23 mouse cellular contexts compared by ENCODE assay signal in the genomic region with DNA sequence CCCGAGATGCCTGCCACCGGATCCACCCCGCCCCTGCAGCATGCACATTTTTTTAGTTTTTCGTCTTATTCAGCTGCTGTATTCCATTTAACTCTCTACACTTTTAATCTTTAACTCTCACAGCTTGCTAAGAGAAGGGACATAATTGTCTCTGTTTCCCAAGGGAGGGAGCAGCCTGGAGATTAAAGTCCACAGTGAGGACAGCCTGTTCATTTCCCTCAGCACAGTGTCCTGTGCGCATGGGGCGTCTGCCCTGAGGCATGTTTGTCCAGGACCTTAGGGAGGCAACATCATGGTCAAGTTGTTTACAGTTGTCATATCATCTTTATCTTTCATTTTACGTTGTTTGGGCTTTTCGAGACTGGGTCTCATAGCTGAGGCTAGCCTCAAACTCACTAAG. TPM values are rescaled to one million over a fixed set of nuclear protein-coding genes. Genes with fewer than 3 reads are reported as not detected.
A peak's percentile ranks its signal among the peaks of the same experiment; 100 is the strongest.
DNase-seq lines count a peak whose midpoint lies in the region; ATAC-seq and TF ChIP-seq lines count a peak whose summit lies in the region.
"Had no signal": no experiment of that assay in that cellular context is flagged by ENCODE, and none has a peak within 500 bp of the region (broad histone marks: within the 10 kb centered on the region; RNA-seq: fewer than 3 reads in every experiment).

No protein-coding gene starts in this region.

- no peaks in the 10 kb centered on the region for H3K27me3 ChIP-seq in liver, embryonic 13.5 days
- no peaks in the 10 kb centered on the region for H3K27me3 ChIP-seq in liver, embryonic 11.5 days (replicated peaks; ENCODE audit: control insufficient read depth, insufficient read depth, low read length)
- no peaks in the 10 kb centered on the region for H3K27me3 ChIP-seq in kidney, adult 2 months (replicated peaks; ENCODE audit: control insufficient read depth, insufficient read depth, low read length)
- no peaks in the 10 kb centered on the region for H3K27me3 ChIP-seq in small intestine, adult 2 months (ENCODE audit: control insufficient read depth, insufficient read depth, low read length)
- H3K27me3 ChIP-seq: hindbrain, embryonic 12.5 days; midbrain, embryonic 12.5 days; neural tube, embryonic 15.5 days had no signal

- no peak overlapping the region for H3K4me2 ChIP-seq in liver, embryonic 13.5 days
- no peak overlapping the region for H3K4me2 ChIP-seq in liver, embryonic 11.5 days
- H3K4me2 ChIP-seq: hindbrain, embryonic 12.5 days; midbrain, embryonic 12.5 days; neural tube, embryonic 15.5 days had no signal

- H3K4me1 ChIP-seq in liver, embryonic 13.5 days (replicated peaks): peaks cover 98% of the 10 kb centered on the region
- peaks cover 54% of the 10 kb centered on the region for H3K4me1 ChIP-seq in liver, embryonic 11.5 days (replicated peaks; ENCODE audit: control insufficient read depth, insufficient read depth, low read length)
- H3K4me1 ChIP-seq in kidney, adult 2 months (ENCODE audit: control insufficient read depth, insufficient read depth, low read length): peaks cover 32% of the 10 kb centered on the region
- peaks cover 53% of the 10 kb centered on the region for H3K4me1 ChIP-seq in small intestine, adult 2 months (ENCODE audit: control insufficient read depth, insufficient read depth, insufficient read length, low read length)

- no peak for TF ChIP-seq CTCF in kidney, adult 2 months (conservative IDR thresholded peaks at IDR 0.05; ENCODE audit: insufficient read depth, insufficient read length, low read depth, low read length)
- TF ChIP-seq CTCF in small intestine, adult 2 months (IDR thresholded peaks at IDR 0.05; ENCODE audit: extremely low read depth, insufficient read length, insufficient replicate concordance, low read depth, low read length): no peak

- no peak for DNase-seq in liver, embryonic 13.5 days
- no peak for DNase-seq in liver, embryonic 11.5 days (ENCODE audit: low spot score)
- peak; percentile 91 for DNase-seq in kidney, adult 2 months
- DNase-seq in kidney, postnatal 10 days: peak; percentile 51
- no peak for DNase-seq in layer of hippocampus, postnatal 10 days (ENCODE audit: low spot score in 2 of 2)
- no peak for DNase-seq in adrenal gland, postnatal 4 days (ENCODE audit: low spot score in 2 of 2)
- no peak for DNase-seq in left cerebral cortex, adult 9 months (ENCODE audit: low spot score in 2 of 2)
- DNase-seq: adrenal gland, postnatal 14 days; cerebellum, adult 9-11 months; gastrocnemius, postnatal 14 days; heart, adult 18-20 months; lung, postnatal 14 days; thymus, postnatal 25 days had no signal

- peak overlapping the region; percentile 5 for H3K27ac ChIP-seq in liver, embryonic 13.5 days
- no peak overlapping the region for H3K27ac ChIP-seq in liver, embryonic 11.5 days (ENCODE audit: low read depth, low read length)
- H3K27ac ChIP-seq in kidney, adult 2 months (ENCODE audit: insufficient read depth, low read depth, low read length): peak overlapping the region; percentile 94
- peak overlapping the region; percentile 96 for H3K27ac ChIP-seq in small intestine, adult 2 months (ENCODE audit: insufficient read depth, low read depth, low read length)
- H3K27ac ChIP-seq: embryonic facial prominence, embryonic 10.5 days; forebrain, embryonic 10.5 days; hindbrain, embryonic 12.5 days; limb, embryonic 10.5 days; liver, embryonic 14.5 days; midbrain, embryonic 12.5 days; neural tube, embryonic 15.5 days had no signal

- no peaks in the 10 kb centered on the region for H3K9me3 ChIP-seq in liver, embryonic 13.5 days (replicated peaks)
- H3K9me3 ChIP-seq in liver, embryonic 11.5 days (ENCODE audit: control insufficient read depth, low read length): no peaks in the 10 kb centered on the region
- H3K9me3 ChIP-seq: embryonic facial prominence, embryonic 10.5 days; forebrain, embryonic 10.5 days; hindbrain, embryonic 12.5 days; limb, embryonic 10.5 days; midbrain, embryonic 12.5 days; neural tube, embryonic 15.5 days had no signal

- peak; percentile 43 for TF ChIP-seq POLR2A in kidney, adult 2 months (IDR thresholded peaks at IDR 0.05; ENCODE audit: low read depth, low read length)
- TF ChIP-seq POLR2A in small intestine, adult 2 months (IDR thresholded peaks at IDR 0.05; ENCODE audit: low read depth, low read length): no peak

- WGBS in liver, embryonic 13.5 days (ENCODE audit: insufficient replicate concordance): 84% methylated on average over 8 of the region's 8 CpGs
- WGBS in liver, embryonic 11.5 days: 81% methylated on average over 8 of the region's 8 CpGs
- WGBS in kidney, adult 2 months: 61% methylated on average over 8 of the region's 8 CpGs
- 28% methylated on average over 8 of the region's 8 CpGs for WGBS in small intestine, adult 2 months

- no peak overlapping the region for H3K4me3 ChIP-seq in liver, embryonic 13.5 days (replicated peaks)
- no peak overlapping the region for H3K4me3 ChIP-seq in liver, embryonic 11.5 days (ENCODE audit: low read depth, low read length)
- no peak overlapping the region for H3K4me3 ChIP-seq in kidney, adult 2 months (ENCODE audit: insufficient read depth, low read depth, low read length)
- no peak overlapping the region; the same call in 1 of the 2 replicates for H3K4me3 ChIP-seq in small intestine, adult 2 months (ENCODE audit: low read depth, low read length)
- H3K4me3 ChIP-seq: embryonic facial prominence, embryonic 10.5 days; forebrain, embryonic 10.5 days; hindbrain, embryonic 12.5 days; limb, embryonic 10.5 days; midbrain, embryonic 12.5 days; neural tube, embryonic 15.5 days had no signal

- H3K9ac ChIP-seq in liver, embryonic 13.5 days: no peak overlapping the region
- no peak overlapping the region for H3K9ac ChIP-seq in liver, embryonic 11.5 days (ENCODE audit: low read depth, low read length)
- H3K9ac ChIP-seq: hindbrain, embryonic 12.5 days; liver, embryonic 14.5 days; midbrain, embryonic 12.5 days; neural tube, embryonic 15.5 days had no signal

- H3K36me3 ChIP-seq in liver, embryonic 13.5 days: 0 out of 2 replicates have a peak, but pooled peaks cover 4% of the 10 kb centered on the region
- no peaks in the 10 kb centered on the region for H3K36me3 ChIP-seq in liver, embryonic 11.5 days (ENCODE audit: control insufficient read depth, insufficient read depth, low read length)
- H3K36me3 ChIP-seq in kidney, adult 2 months (ENCODE audit: control insufficient read depth, insufficient read depth, low read length): no peaks in the 10 kb centered on the region
- H3K36me3 ChIP-seq in small intestine, adult 2 months (ENCODE audit: control insufficient read depth, insufficient read depth, low read length): no peaks in the 10 kb centered on the region
- H3K36me3 ChIP-seq: embryonic facial prominence, embryonic 10.5 days; forebrain, embryonic 10.5 days; hindbrain, embryonic 12.5 days; limb, embryonic 10.5 days; midbrain, embryonic 12.5 days; neural tube, embryonic 15.5 days had no signal

- ATAC-seq in liver, embryonic 13.5 days (ENCODE audit: low read depth): no peak
- ATAC-seq in liver, embryonic 11.5 days (replicated peaks; ENCODE audit: low FRiP score): no peak
- ATAC-seq: CD4-positive, CD25-positive, alpha-beta regulatory T cell, adult 4 months; forebrain, embryonic 16.5 days had no signal

RNA-seq across cellular contexts. Expression of gene Tk1, which starts 8.2 kb away (rescaled TPM):
- 150 TPM in 2 replicates for polyA plus RNA-seq in liver, embryonic 13.5 days (2015; fragmentation: Nextera tagmentation; extraction: Ambion mirVana)
- polyA plus RNA-seq in liver, embryonic 11.5 days (2014; fragmentation: Nextera tagmentation; extraction: Ambion mirVana): 185 and 192 TPM in 2 replicates
- polyA plus RNA-seq in kidney, adult 2 months (2012; rRNA removed): 15.5 and 15.8 TPM in 2 replicates
- 22.8 and 52.2 TPM in 2 replicates for polyA plus RNA-seq in small intestine, adult 2 months (2012; rRNA removed)
- 1 to 10 TPM; 5.4 TPM for total RNA-seq in layer of hippocampus, postnatal 10 days (2021)
- 10 to 100 TPM; 78.3 to 82.1 TPM for total RNA-seq in adrenal gland, postnatal 4 days (2021)

RNA-seq across cellular contexts. Expression of gene Afmid, which starts 8.4 kb away (rescaled TPM):
- 7.8 and 8.8 TPM in 2 replicates for polyA plus RNA-seq in liver, embryonic 13.5 days (2015; fragmentation: Nextera tagmentation; extraction: Ambion mirVana)
- polyA plus RNA-seq in liver, embryonic 11.5 days (2014; fragmentation: Nextera tagmentation; extraction: Ambion mirVana): 8.4 and 11.1 TPM in 2 replicates
- polyA plus RNA-seq in kidney, adult 2 months (2012; rRNA removed): 85.6 and 89.7 TPM in 2 replicates
- 4.3 and 11.1 TPM in 2 replicates for polyA plus RNA-seq in small intestine, adult 2 months (2012; rRNA removed)
- 1 to 10 TPM; 5.6 to 7.3 TPM for total RNA-seq in layer of hippocampus, postnatal 10 days (2021)
- 10 to 100 TPM; 18.1 to 21.7 TPM for total RNA-seq in adrenal gland, postnatal 4 days (2021)

RNA-seq across cellular contexts. Expression of gene Birc5, which starts 15.0 kb away (rescaled TPM):
- polyA plus RNA-seq in liver, embryonic 13.5 days (2015; fragmentation: Nextera tagmentation; extraction: Ambion mirVana): 407 and 437 TPM in 2 replicates
- polyA plus RNA-seq in liver, embryonic 11.5 days (2014; fragmentation: Nextera tagmentation; extraction: Ambion mirVana): 430 and 440 TPM in 2 replicates
- 0.75 and 1.3 TPM in 2 replicates for polyA plus RNA-seq in kidney, adult 2 months (2012; rRNA removed)
- polyA plus RNA-seq in small intestine, adult 2 months (2012; rRNA removed): 4.3 and 9.5 TPM in 2 replicates
- 1 to 10 TPM; 5.0 to 5.2 TPM for total RNA-seq in layer of hippocampus, postnatal 10 days (2021)
- total RNA-seq in adrenal gland, postnatal 4 days (2021): 10 to 100 TPM; 43.4 to 43.8 TPM

RNA-seq across cellular contexts. Expression of gene Gm20708, which starts 24.6 kb away (rescaled TPM):
- 0.30 TPM in 1 of 2 replicates, not detected in the other for polyA plus RNA-seq in liver, embryonic 13.5 days (2015; fragmentation: Nextera tagmentation; extraction: Ambion mirVana)
- polyA plus RNA-seq in liver, embryonic 11.5 days (2014; fragmentation: Nextera tagmentation; extraction: Ambion mirVana): 0.21 and 0.80 TPM in 2 replicates
- polyA plus RNA-seq in kidney, adult 2 months (2012; rRNA removed): 0.18 and 0.22 TPM in 2 replicates
- polyA plus RNA-seq in small intestine, adult 2 months (2012; rRNA removed): 0.06 TPM in 1 of 2 replicates, not detected in the other
- 1 to 10 TPM; 3.4 to 3.5 TPM for total RNA-seq in layer of hippocampus, postnatal 10 days (2021)
- total RNA-seq in adrenal gland, postnatal 4 days (2021): 1 to 10 TPM; 2.1 to 3.0 TPM

RNA-seq across cellular contexts. Expression of gene Syngr2, which starts 24.6 kb away (rescaled TPM):
- 50.5 and 55.3 TPM in 2 replicates for polyA plus RNA-seq in liver, embryonic 13.5 days (2015; fragmentation: Nextera tagmentation; extraction: Ambion mirVana)
- 92.1 and 99.4 TPM in 2 replicates for polyA plus RNA-seq in liver, embryonic 11.5 days (2014; fragmentation: Nextera tagmentation; extraction: Ambion mirVana)
- polyA plus RNA-seq in kidney, adult 2 months (2012; rRNA removed): 150 and 155 TPM in 2 replicates
- 183 and 229 TPM in 2 replicates for polyA plus RNA-seq in small intestine, adult 2 months (2012; rRNA removed)
- 10 to 100 TPM; 11.3 to 12.3 TPM for total RNA-seq in layer of hippocampus, postnatal 10 days (2021)
- total RNA-seq in adrenal gland, postnatal 4 days (2021): 10 to 100 TPM; 81.3 to 86.8 TPM

Comparison
In these comparisons a context has a peak if more than half of its experiments do, and no peak if none do; other contexts are left out.
1. DNase-seq: peak in kidney, adult 2 months (single experiment) and kidney, postnatal 10 days (single experiment); none in liver, embryonic 13.5 days (single experiment), liver, embryonic 11.5 days (single experiment), layer of hippocampus, postnatal 10 days (0 of 2), adrenal gland, postnatal 4 days (0 of 2) and left cerebral cortex, adult 9 months (0 of 2).
2. RNA of gene Birc5, which starts 15.0 kb away (polyA plus RNA-seq): 430 to 440 TPM in liver, embryonic 11.5 days and 407 to 437 TPM in liver, embryonic 13.5 days; 4.3 to 9.5 TPM in small intestine, adult 2 months and 0.75 to 1.3 TPM in kidney, adult 2 months; every median in the first group is over 10 times any median in the second.